Mouse (Mus musculus) hindbrain, embryonic 10.5 days (tissue): ENCODE data around the gene Limch1. TPM values are rescaled to one million over a fixed set of nuclear protein-coding genes. Genes with fewer than 3 reads are reported as not detected.

ENCODE experiments used
- DNase-seq: peaks from one replicate; pipeline ENCODE4 v3.0.0-alpha.2; 2017; ENCODE audit warnings: low spot score
- H3K27ac ChIP-seq: fragments of 300-500 bp; sonication (generic); 2 replicates; pipeline ENCODE4 v1.5.1; 2016; ENCODE audit warnings: mild to moderate bottlenecking, moderate library complexity
- H3K27me3 ChIP-seq: fragments of 300-500 bp; sonication (generic); 2 replicates; pipeline ENCODE4 v1.6.1; 2016; ENCODE audit warnings: mild to moderate bottlenecking; ENCODE audit not compliant: poor library complexity, insufficient read depth, severe bottlenecking
- H3K36me3 ChIP-seq: fragments of 300-500 bp; sonication (generic); 2 replicates; pipeline ENCODE4 v1.6.1; 2016; ENCODE audit warnings: mild to moderate bottlenecking, moderate library complexity
- H3K4me1 ChIP-seq: fragments of 300-500 bp; sonication (generic); replicated peaks from 2 replicates; pipeline ENCODE4 v1.6.1; 2016; ENCODE audit warnings: mild to moderate bottlenecking
- H3K4me3 ChIP-seq: fragments of 300-500 bp; sonication (generic); 2 replicates; pipeline ENCODE4 v1.5.1; 2016; ENCODE audit warnings: mild to moderate bottlenecking, moderate library complexity
- H3K9me3 ChIP-seq: fragments of 300-500 bp; sonication (generic); 2 replicates; pipeline ENCODE4 v1.6.1; 2016; ENCODE audit warnings: mild to moderate bottlenecking, moderate library complexity
- WGBS: fragments of 180-500 bp; shearing (Covaris S2); methylation state at CpG from one replicate; pipeline ENCODE4 v1.1.7; 2016; 5-methylcytosine and 5-hydroxymethylcytosine counted together
- polyA plus RNA-seq: library from polyadenylated mRNA; unstranded; fragments of >200 nt; fragmentation: Nextera tagmentation; extraction: Ambion mirVana; gene quantifications from 2 replicates; pipeline ENCODE4 v1.2.1, GENCODE M21; 2016

Gene Limch1
- polyA plus RNA-seq, 1 experiment from 2014 or later, result 49.2 TPM

DNA sequence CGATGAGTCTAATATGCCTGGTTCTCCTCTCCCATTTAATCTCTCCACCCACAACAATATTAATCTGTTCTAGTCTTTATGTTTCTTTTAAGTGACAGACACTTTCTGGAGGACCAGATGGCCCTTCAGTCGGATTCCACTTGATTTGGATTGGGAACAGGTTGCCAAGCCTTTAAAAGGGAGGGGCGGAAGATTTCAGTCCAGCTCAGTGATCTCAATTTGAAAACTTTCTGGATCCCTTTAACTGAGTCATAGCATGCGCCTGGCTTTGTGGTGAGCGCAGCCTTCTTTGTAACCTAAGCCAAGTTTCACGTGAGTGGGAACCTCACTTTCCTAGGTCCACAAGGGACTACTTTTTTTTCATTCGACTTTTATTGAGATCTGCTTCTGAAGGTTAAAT lies 5.0 kb downstream of the Limch1 start:
- H3K27me3 ChIP-seq, result peaks cover 14% of the 10 kb centered on the region
- no peak overlapping the region for H3K27ac ChIP-seq
- no peak overlapping the region for H3K4me3 ChIP-seq
- 78% methylated on average over 7 of the region's 7 CpGs for WGBS
- no peaks in the 10 kb centered on the region for H3K36me3 ChIP-seq
- peaks cover 46% of the 10 kb centered on the region for H3K4me1 ChIP-seq
- no peaks in the 10 kb centered on the region for H3K9me3 ChIP-seq
- DNase-seq, result no peak

DNA sequence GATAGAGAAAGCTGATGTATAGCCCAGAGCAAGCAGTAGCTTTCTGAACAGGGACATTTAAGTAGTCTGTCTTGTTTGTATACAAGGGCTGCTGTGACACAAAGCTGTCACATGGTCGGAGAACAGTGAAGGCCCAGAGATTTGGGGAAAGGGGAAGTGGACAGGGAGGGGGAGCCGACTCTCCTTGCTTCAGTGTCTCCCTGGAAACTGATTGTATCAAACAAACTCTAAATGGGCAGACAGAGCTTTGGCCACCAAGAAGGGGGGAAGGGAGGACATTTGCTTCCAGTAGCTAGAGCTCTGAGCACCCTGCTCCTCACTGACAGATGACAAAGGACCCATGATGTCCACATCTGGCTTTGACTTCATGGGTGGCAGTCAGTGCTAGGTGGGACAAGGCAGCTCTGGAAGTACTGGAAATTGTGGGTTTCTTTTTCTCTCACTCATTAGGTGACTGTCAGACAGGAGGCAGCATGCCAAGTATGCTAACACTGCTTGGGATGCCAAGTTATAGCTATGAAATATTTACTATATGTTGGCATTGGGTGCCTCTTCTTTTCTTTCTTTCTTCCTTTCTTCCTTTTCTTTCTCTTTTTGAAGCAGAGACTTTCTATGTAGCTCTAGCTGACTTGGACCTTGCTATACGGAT lies 5.8 kb downstream of the Limch1 start:
- Histone ChIP-seq H3K27ac (no peak overlapping the region), H3K9me3 (no peaks in the 10 kb centered on the region), H3K4me1 (peaks cover 42% of the 10 kb centered on the region), H3K27me3 (peaks cover 10% of the 10 kb centered on the region), H3K4me3 (no peak overlapping the region), H3K36me3 (no peaks in the 10 kb centered on the region)
- no peak for DNase-seq
- 49% methylated on average over 3 of the region's 3 CpGs for WGBS

DNA sequence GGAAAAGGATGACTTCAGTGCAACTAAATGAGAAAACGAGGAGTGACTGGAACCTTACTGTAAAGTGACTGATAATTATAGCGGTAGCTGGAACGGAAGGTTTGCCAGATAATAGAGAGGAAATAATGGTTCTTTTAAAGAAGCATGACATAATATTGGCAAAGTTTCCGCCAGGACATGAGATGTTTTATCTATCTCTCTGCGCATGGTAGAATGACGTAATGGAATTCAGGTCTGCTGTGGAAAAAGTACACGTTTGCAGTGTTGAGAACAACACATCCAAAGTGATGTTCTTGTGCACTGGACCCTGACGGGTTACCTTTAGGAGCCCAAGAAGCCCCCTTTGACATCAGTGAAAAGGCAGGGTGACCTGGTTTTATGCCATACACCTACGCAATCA lies 8.0 kb downstream of the Limch1 start:
- H3K4me3 ChIP-seq, result no peak overlapping the region
- H3K9me3 ChIP-seq, result no peaks in the 10 kb centered on the region
- H3K27ac ChIP-seq, result no peak overlapping the region
- 93% methylated on average over 9 of the region's 9 CpGs for WGBS
- H3K4me1 ChIP-seq, result peaks cover 36% of the 10 kb centered on the region
- no peaks in the 10 kb centered on the region for H3K36me3 ChIP-seq
- no peaks in the 10 kb centered on the region; the same call in 1 of the 2 replicates for H3K27me3 ChIP-seq
- no peak for DNase-seq

DNA sequence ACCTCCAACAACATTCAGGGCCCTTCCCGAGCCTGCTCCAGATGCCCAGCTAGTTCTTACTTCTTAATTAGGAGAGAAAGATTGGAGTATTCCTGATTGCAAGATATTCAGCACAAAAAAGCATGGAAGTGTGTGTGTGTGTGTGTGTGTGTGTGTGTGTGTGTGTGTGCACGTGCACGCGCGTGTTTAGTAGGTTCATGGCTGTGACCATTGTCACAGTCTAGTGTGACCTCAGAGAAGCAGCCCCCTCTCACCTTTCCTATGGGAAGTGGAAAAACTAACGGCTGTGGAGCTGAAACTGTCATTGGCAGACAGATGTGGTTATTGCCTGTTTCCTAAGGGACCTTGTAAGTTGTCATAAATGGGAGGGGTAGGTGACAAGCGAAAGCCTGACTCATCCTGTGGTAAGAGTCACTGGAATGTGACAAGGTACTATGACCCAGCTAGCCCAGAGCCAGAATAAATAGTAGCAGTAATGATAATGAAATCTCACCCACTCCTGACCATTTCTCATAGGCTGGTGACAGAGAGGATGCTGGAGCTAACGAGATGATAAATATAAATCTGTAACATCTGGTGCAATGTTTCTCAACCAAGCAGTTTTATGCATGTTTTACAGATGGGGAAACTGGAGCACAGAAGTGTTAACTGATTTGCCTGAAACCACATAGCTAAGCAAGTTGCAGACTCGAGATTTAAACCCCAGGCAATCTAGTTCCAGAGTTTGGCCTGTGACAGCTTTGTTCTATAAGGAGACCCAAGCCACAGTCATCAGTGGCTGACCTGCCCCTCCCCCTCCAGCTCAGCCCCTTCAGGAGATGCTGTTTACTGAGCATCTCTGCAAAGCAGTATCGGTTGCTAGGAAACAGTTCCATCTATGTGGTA lies 11.4 kb downstream of the Limch1 start:
- 76% methylated on average over 10 of the region's 10 CpGs for WGBS
- Histone ChIP-seq H3K9me3 (no peaks in the 10 kb centered on the region), H3K27ac (no peak overlapping the region), H3K4me3 (no peak overlapping the region), H3K36me3 (no peaks in the 10 kb centered on the region), H3K27me3 (no peaks in the 10 kb centered on the region), H3K4me1 (peaks cover 19% of the 10 kb centered on the region)
- DNase-seq, result no peak

DNA sequence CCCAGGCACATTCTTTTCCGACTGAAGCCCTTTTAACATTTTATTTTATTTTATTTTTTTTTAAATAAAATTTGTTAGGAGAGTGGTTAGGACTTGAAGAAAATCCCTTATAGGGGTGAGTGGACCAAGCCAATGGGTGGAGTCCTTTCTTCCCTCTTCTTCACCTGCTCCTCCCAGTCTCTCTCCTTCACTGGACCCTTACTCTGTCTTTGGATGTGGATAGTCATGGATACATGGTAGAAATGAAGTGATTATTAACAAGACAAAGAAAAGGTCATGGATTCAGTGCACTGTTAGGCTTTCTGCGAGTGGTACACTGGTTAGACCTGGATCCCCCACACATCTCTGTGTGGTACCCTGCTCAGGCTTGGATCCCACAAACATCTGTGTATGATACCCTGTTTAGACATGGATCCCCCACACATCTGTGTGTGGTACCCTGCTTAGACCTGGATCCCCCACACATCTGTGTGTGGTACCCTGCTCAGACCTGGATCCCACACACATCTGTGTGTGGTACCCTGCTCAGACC lies 12.1 kb downstream of the Limch1 start:
- Histone ChIP-seq H3K4me3 (no peak overlapping the region), H3K9me3 (no peaks in the 10 kb centered on the region), H3K36me3 (no peaks in the 10 kb centered on the region), H3K27ac (0 out of 2 replicates have a peak overlapping the region, but pooled peaks have one; percentile 29), H3K27me3 (no peaks in the 10 kb centered on the region), H3K4me1 (peaks cover 19% of the 10 kb centered on the region)
- DNase-seq, result no peak
- 72% methylated on average over 2 of the region's 2 CpGs for WGBS

DNA sequence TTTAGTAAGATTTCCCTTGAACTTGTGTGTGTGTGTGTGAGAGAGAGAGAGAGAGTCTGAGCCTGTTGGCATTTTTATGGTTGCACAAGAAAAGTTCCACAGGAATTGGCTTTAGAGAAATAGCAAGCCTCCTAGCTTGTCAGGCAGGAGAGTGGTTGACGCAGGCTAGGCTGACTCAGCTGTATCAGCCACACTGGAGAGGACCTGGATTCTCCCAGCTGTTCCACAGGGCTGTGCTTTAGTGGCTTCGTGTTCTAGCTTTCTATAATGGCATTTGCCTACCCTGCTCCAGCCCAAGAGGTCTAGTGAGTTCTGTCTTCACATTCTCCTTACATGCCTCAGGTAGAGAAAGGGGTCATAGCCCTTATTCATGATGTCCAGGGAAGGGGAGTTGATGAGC lies 13.7 kb downstream of the Limch1 start:
- Histone ChIP-seq H3K4me3 (no peak overlapping the region), H3K4me1 (peaks cover 19% of the 10 kb centered on the region), H3K27me3 (no peaks in the 10 kb centered on the region), H3K36me3 (no peaks in the 10 kb centered on the region), H3K9me3 (no peaks in the 10 kb centered on the region), H3K27ac (no peak overlapping the region)
- DNase-seq, result no peak
- WGBS, result 81% methylated on average over 2 of the region's 2 CpGs

DNA sequence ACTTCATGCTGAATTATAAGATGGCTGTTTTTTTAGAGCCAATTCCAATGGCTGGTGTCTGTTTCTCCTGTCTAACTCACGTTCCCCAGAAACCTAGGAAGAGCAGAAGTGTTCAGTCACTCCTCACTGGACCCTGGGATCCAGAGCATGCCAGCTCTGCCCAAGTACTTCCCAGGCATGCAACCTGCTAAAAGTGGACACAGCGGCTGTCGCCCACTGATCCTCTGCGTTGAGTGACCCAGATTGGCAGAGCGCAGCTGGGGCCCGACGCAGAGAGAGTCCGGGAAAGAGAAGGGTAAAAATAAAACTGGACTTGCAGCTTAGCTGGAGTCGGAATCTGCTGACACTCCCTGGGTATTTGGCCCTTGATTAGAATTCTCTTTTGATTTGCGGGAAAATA lies 15.1 kb downstream of the Limch1 start:
- WGBS, result 92% methylated on average over 10 of the region's 10 CpGs
- H3K27ac ChIP-seq, result no peak overlapping the region
- no peaks in the 10 kb centered on the region for H3K9me3 ChIP-seq
- H3K36me3 ChIP-seq, result no peaks in the 10 kb centered on the region
- H3K4me3 ChIP-seq, result no peak overlapping the region
- DNase-seq, result no peak
- H3K4me1 ChIP-seq, result peaks cover 19% of the 10 kb centered on the region
- H3K27me3 ChIP-seq, result no peaks in the 10 kb centered on the region

DNA sequence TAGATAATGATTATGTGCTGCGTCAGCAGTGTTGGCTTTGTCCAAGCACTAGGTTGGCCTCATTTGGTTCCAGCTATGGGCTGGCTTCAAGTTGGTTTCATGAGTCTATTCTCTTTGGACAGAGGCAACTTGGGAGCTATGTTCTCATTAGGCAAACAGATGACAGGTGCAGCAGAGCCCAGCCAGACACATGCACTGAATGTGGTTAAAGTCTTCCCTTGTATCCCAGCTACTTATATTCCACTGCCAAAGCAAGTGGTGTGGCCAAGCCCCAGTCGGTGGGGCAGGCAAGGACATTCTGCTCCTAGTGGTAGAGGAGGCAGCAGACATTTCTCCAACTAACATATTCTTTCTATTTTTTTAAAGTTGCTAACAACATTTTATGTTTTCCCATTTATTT lies 16.4 kb downstream of the Limch1 start:
- H3K27ac ChIP-seq, result no peak overlapping the region
- no peaks in the 10 kb centered on the region for H3K27me3 ChIP-seq
- WGBS, result 86% methylated on average over 2 of the region's 2 CpGs
- H3K9me3 ChIP-seq, result no peaks in the 10 kb centered on the region
- no peak for DNase-seq
- no peaks in the 10 kb centered on the region for H3K36me3 ChIP-seq
- H3K4me3 ChIP-seq, result no peak overlapping the region
- H3K4me1 ChIP-seq, result peaks cover 12% of the 10 kb centered on the region

DNA sequence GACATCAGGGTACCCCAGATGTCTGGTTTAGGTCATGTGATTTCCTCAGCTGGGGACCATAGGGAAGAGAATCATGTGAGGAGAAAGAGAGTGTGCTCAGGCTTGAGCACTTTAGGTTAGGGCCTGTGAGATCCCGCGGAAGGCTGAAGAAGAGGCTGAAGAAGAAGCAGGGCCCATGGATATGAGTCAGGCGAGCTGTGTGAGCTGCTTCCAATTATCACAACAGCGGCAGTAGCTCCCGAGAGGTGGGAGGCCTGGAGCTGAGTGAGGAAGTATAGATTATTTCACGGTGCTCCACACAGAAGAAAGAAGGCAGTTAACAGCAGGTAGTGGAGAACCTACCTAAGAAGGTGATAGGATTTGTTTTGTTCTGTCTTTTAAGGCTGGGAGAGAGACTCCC lies 18.5 kb downstream of the Limch1 start:
- 76% methylated on average over 6 of the region's 6 CpGs for WGBS
- no peak for DNase-seq
- Histone ChIP-seq H3K27ac (no peak overlapping the region), H3K4me1 (no peaks in the 10 kb centered on the region), H3K27me3 (no peaks in the 10 kb centered on the region), H3K4me3 (no peak overlapping the region), H3K9me3 (no peaks in the 10 kb centered on the region), H3K36me3 (no peaks in the 10 kb centered on the region)

DNA sequence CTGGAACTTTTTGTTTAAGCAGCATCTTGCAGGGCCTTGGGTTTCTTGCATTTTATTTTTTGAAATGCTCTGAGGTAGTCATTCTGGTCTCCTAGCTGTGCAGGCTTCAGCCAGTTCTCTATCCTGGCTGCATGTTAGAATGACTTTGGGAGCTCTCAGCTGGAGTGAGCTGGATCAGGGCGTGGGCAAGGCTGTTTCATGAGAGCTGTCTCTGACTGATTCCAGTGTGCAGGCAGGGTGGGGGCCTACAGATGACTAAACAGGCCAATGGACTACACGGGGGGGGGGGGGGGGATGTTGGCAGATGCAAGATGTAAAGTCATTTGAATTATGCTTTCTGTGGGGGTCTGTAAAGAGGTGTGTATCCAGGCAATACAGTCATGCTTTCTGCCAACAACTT lies 20.3 kb downstream of the Limch1 start:
- Histone ChIP-seq H3K4me3 (no peak overlapping the region), H3K27me3 (no peaks in the 10 kb centered on the region), H3K36me3 (no peaks in the 10 kb centered on the region), H3K4me1 (no peaks in the 10 kb centered on the region), H3K9me3 (no peaks in the 10 kb centered on the region), H3K27ac (no peak overlapping the region)
- DNase-seq, result no peak
- 74% methylated on average over 2 of the region's 2 CpGs for WGBS

DNA sequence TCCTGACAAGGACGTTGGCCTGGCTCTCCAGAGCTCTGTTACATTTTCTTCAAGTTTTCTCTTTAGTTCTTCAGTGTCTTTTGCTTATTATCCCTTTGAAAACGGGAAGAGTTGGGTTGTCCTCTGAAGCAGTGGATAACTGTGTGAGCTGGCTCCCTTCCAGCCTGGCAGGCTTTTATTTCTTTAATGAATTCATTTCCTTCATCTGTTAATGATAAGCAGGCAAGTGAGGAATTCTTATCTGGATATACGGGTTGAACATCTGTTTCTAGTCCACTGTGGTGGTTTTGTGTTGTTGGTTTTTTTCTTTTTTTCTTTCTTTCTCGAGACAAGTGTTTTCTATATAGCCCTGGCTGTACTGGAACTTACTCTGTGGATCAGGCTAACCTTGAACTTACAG lies 22.4 kb downstream of the Limch1 start:
- Histone ChIP-seq H3K36me3 (no peaks in the 10 kb centered on the region), H3K27ac (no peak overlapping the region), H3K4me3 (no peak overlapping the region), H3K27me3 (no peaks in the 10 kb centered on the region), H3K9me3 (no peaks in the 10 kb centered on the region), H3K4me1 (peaks cover 9% of the 10 kb centered on the region; the same call in 1 of the 2 replicates)
- no peak for DNase-seq
- WGBS, result 60% methylated on average over 4 of the region's 4 CpGs

DNA sequence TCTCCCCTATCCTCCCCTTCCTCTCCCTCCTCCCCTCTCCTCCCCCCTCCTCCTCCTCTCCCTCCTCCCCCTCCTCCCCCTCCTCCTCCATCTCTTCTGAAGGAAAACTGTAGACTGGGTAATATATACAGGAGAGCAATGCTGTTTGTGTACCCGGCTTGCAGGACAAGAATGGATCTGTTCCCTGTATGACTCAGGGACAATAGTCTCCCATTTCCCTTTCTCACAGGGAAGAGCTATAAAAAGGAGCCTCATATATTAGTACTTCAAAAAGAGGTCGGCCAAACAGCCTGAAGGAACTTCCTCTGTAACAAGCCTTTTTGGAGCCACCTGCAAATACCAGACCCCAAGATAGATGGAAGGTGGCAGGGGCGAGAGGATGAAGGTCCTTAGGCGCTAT lies 23.4 kb downstream of the Limch1 start:
- 76% methylated on average over 4 of the region's 4 CpGs for WGBS
- DNase-seq, result no peak
- H3K4me3 ChIP-seq, result no peak overlapping the region
- H3K27ac ChIP-seq, result no peak overlapping the region
- no peaks in the 10 kb centered on the region for H3K9me3 ChIP-seq
- H3K36me3 ChIP-seq, result no peaks in the 10 kb centered on the region
- H3K27me3 ChIP-seq, result no peaks in the 10 kb centered on the region
- peaks cover 9% of the 10 kb centered on the region; the same call in 1 of the 2 replicates for H3K4me1 ChIP-seq

DNA sequence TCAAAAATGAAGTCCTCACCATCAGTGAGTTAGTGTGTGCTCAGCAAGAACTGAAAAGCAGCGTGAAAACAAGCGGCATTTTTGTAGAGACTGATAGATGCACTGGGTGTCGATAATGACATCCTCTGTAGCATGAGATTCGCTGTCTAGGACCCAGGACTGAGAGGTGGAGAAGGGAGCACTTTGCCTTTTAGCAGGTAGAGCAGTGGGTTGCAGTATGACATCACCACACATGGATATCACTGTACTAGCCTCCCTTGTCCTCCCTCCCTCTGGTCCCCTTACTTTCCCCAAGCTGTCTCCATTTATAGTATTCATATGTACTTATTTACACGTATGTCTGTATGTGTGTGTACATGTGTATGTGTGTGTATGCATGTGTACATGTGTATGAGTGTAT lies 23.9 kb downstream of the Limch1 start:
- no peak for DNase-seq
- no peaks in the 10 kb centered on the region for H3K27me3 ChIP-seq
- 89% methylated on average over 5 of the region's 5 CpGs for WGBS

More for the DNA sequence above, 23.9 kb downstream of the Limch1 start:
- Histone ChIP-seq H3K36me3 (no peaks in the 10 kb centered on the region), H3K4me1 (peaks cover 9% of the 10 kb centered on the region; the same call in 1 of the 2 replicates), H3K27ac (no peak overlapping the region), H3K4me3 (no peak overlapping the region), H3K9me3 (no peaks in the 10 kb centered on the region)
